Mouse (Mus musculus) liver, embryonic 11.5 days (tissue): ENCODE data around the gene Ncoa6. TPM values are rescaled to one million over a fixed set of nuclear protein-coding genes. Genes with fewer than 3 reads are reported as not detected.

Source experiments
- ATAC-seq: fragments of 200-750 bp; cut with Nextera tagmentation; replicated peaks from 2 replicates; pipeline ENCODE4 v1.8.0; 2017; ENCODE audit warnings: moderate number of reproducible peaks, mild to moderate bottlenecking, moderate TSS enrichment, moderate library complexity; ENCODE audit not compliant: low FRiP score
- DNase-seq: peaks from one replicate; pipeline ENCODE4 v3.0.0-alpha.2; 2017; ENCODE audit warnings: low spot score
- H3K27ac ChIP-seq: fragments of 300-500 bp; sonication (generic); 2 replicates; pipeline ENCODE4 v1.5.1; 2014; ENCODE audit warnings: mild to moderate bottlenecking, low read depth, low read length, control low read depth
- H3K27me3 ChIP-seq: fragments of 300-500 bp; sonication (generic); replicated peaks from 2 replicates; pipeline ENCODE4 v1.6.1; 2014; ENCODE audit warnings: low read length, mixed read lengths; ENCODE audit not compliant: control insufficient read depth, insufficient read depth
- H3K36me3 ChIP-seq: fragments of 300-500 bp; sonication (generic); 2 replicates; pipeline ENCODE4 v1.6.1; 2014; ENCODE audit warnings: mild to moderate bottlenecking, low read length, moderate library complexity, mixed read lengths; ENCODE audit not compliant: control insufficient read depth, insufficient read depth
- H3K4me1 ChIP-seq: fragments of 300-500 bp; sonication (generic); replicated peaks from 2 replicates; pipeline ENCODE4 v1.6.1; 2014; ENCODE audit warnings: low read length, mixed read lengths; ENCODE audit not compliant: control insufficient read depth, insufficient read depth
- H3K4me2 ChIP-seq: fragments of 300-500 bp; sonication (generic); 2 replicates; pipeline ENCODE4 v1.6.1; 2014; ENCODE audit warnings: mild to moderate bottlenecking, control low read depth, moderate library complexity
- H3K4me3 ChIP-seq: fragments of 300-500 bp; sonication (generic); 2 replicates; pipeline ENCODE4 v1.5.1; 2014; ENCODE audit warnings: low read depth, low read length, control low read depth
- H3K9ac ChIP-seq: fragments of 300-500 bp; sonication (generic); 2 replicates; pipeline ENCODE4 v1.6.1; 2014; ENCODE audit warnings: low read depth, low read length, control low read depth
- H3K9me3 ChIP-seq: fragments of 300-500 bp; sonication (generic); 2 replicates; pipeline ENCODE4 v1.6.1; 2016; ENCODE audit warnings: low read length, inconsistent platforms, mixed read lengths; ENCODE audit not compliant: control insufficient read depth
- WGBS: fragments of 180-500 bp; shearing (Covaris S2); extraction: QIAGEN DNeasy Blood & Tissue Kit; methylation state at CpG from one replicate; pipeline ENCODE4 v1.1.7; 2014; 5-methylcytosine and 5-hydroxymethylcytosine counted together
- polyA plus RNA-seq: library from polyadenylated mRNA; unstranded; fragments of >200 nt; fragmentation: Nextera tagmentation; extraction: Ambion mirVana; gene quantifications from 2 replicates; pipeline ENCODE4 v1.2.1, GENCODE M21; 2014

Ncoa6 gene
- polyA plus RNA-seq, 1 experiment from 2014 or later = 20.7 TPM

DNA sequence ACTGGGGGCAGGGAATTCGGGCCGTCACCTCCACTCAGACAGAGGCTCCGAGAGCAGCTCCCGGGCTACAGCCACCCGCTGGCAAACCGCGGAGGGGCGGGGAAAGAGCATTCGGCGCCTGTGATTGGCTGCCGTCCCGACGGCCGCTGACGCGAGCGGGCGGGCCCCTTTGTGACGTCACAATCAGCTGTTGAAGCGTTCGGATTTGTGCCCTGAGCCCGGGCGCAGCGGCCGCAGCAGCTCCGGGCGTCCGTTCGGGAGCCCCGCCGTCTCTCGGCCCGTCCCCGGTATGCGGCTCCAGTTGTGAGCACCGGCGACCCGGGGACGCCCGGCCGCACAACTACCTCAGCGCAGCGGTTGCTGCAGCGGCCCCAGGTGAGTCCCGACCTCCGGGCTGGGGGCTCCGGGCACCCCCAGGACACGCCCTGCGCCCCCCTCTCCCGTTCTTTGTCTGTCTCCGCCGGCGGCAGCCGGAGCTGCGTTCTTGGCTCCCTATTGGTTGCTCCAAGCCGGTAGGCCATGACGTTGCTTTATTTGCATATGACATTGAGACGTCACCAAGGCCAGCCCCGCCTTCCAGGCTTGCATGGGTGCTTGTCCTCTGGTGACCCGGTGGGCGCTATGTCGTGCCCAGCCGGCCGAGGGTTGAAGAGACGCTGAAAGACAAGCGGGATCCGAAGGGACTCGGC lies 91.9 kb downstream of the Ncoa6 start:
- H3K9ac ChIP-seq = peak overlapping the region; percentile 75
- H3K27me3 ChIP-seq = peaks cover 18% of the 10 kb centered on the region
- H3K27ac ChIP-seq = peak overlapping the region; percentile 92
- peak overlapping the region; percentile 94 for H3K4me2 ChIP-seq
- peak overlapping the region; percentile 83 for H3K4me3 ChIP-seq
- ATAC-seq (peak; percentile 91), DNase-seq (peak; percentile 93)
- peaks cover 3% of the 10 kb centered on the region; the same call in 1 of the 2 replicates for H3K4me1 ChIP-seq
- WGBS = under 1% methylated on average over 68 of the region's 68 CpGs
- H3K36me3 ChIP-seq = no peaks in the 10 kb centered on the region
- H3K9me3 ChIP-seq = no peaks in the 10 kb centered on the region

DNA sequence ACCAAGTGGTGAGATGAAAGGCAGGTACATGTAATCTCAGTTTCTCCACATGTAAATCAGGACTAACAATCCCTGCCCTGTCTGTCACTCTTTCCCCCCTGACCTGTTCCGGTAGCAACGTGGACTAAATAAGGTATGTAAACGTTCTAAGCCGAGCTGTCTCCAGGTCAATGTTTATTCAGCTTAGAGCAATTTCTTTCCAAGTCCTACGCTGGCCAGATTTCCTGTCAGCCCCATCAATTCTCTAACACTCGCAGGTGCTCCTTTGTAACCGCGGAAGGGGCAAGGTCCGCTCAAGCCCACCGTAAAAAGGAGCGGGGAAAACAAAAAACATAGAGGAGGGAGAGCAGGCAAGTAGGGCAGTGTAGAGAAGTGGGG lies 92.6 kb downstream of the Ncoa6 start:
- peak overlapping the region; percentile 83 for H3K4me3 ChIP-seq
- ATAC-seq = no peak
- peaks cover 3% of the 10 kb centered on the region; the same call in 1 of the 2 replicates for H3K4me1 ChIP-seq
- 0 out of 2 replicates have a peak overlapping the region, but pooled peaks have one; percentile 92 for H3K27ac ChIP-seq
- H3K36me3 ChIP-seq = no peaks in the 10 kb centered on the region
- peaks cover 18% of the 10 kb centered on the region for H3K27me3 ChIP-seq
- H3K9me3 ChIP-seq = no peaks in the 10 kb centered on the region
- WGBS = 5% methylated on average over 11 of the region's 11 CpGs
- peak overlapping the region; percentile 75 for H3K9ac ChIP-seq
- DNase-seq = no peak
- peak overlapping the region; percentile 94 for H3K4me2 ChIP-seq

DNA sequence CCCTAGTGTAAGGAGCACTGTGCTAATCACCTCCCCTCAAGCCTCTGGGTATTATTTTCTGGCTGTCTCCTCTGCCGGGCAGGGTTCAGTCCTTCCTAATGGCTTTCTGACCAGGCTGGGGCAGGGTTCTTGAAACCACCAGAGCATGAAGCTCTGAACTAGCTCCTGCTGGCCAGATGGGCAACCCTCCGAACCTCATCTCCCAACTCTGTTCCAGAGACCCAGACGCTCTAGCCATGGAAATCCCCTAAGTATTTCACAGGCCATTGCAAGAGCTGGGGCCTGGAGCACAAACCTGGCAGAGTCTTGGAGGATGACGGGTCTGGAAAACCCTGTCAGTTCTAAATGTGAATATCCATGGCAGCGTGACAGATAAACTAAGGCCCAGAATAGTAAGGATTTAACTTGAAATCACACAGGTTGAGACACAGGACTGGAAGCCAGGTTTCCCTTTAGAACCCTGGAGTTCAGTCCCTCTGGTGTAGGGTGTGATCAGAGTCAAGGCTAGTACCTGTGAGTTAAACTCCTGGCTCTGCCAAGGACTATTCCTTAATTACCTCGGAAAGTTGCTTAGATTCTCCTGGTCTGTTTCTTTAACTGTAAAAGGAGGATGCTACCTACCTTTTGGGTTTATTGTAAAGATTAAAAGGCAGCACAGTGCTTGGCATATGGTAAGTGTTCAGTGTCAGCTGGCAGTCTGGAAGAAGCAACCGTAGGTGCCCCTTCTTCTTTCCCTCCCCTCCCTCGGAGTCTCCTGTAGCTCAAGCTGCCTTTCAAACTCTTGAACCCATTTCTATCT lies 93.2 kb downstream of the Ncoa6 start, which contains the start of gene Trp53inp2:
Gene Trp53inp2 (plus strand): TSS at position 799 of the 799 bp plus-strand sequence.
- Histone ChIP-seq H3K9me3 (no peaks in the 10 kb centered on the region), H3K9ac (peak within 1 kb of the TSS; percentile 75), H3K4me2 (peak within 1 kb of the TSS; percentile 94), H3K27me3 (peaks cover 18% of the 10 kb centered on the region), H3K36me3 (no peaks in the 10 kb centered on the region), H3K27ac (peak within 1 kb of the TSS; percentile 92), H3K4me3 (peak within 1 kb of the TSS; percentile 83), H3K4me1 (peaks cover 3% of the 10 kb centered on the region; the same call in 1 of the 2 replicates)
- WGBS = 54% methylated on average over 8 of the region's 8 CpGs
- ATAC-seq = no peak
- no peak for DNase-seq

DNA sequence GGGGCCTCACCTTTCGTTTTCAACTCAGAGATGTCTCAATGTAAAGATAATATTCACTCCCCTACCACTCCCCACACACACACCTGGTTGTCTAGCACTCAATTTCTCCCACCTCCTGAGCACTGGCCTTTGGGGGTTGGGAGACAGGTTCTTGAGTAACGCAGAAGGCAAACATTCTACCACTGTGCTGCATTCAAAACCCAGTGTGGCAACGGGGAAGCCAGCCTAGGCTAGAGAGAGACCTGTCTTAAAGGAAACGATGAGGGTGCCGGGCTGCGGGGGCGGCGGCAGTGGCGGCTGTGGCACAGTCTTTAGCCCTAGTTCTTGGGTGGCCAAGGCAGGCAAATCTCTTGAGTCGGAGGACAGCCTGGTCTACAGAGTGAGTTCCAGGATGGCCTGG lies 97.5 kb downstream of the Ncoa6 start:
- Histone ChIP-seq H3K4me2 (no peak overlapping the region), H3K27me3 (peaks cover 18% of the 10 kb centered on the region), H3K4me3 (no peak overlapping the region), H3K9me3 (no peaks in the 10 kb centered on the region), H3K27ac (no peak overlapping the region), H3K36me3 (no peaks in the 10 kb centered on the region), H3K9ac (no peak overlapping the region), H3K4me1 (peaks cover 3% of the 10 kb centered on the region; the same call in 1 of the 2 replicates)
- WGBS = 75% methylated on average over 10 of the region's 10 CpGs
- ATAC-seq (no peak), DNase-seq (no peak)

DNA sequence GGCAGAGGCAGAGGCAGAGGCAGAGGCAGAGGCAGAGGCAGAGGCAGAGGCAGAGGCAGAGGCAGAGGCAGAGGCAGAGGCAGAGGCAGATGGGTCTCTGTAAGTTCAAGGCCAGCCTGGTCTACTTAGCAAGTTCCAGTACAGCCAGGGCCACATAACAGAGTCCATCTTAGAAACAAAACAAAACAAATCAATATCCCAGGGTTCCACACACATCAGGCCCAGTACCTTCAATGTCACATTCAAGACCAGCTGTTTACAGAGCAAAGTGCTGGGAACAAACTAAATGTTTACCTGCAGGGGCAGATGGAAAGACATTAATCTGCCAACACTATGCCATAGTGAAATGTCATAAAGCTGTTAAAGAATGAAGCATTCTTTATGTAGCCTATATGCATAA lies 99.2 kb downstream of the Ncoa6 start:
- Histone ChIP-seq H3K27ac (no peak overlapping the region), H3K27me3 (peaks cover 3% of the 10 kb centered on the region; the same call in 1 of the 2 replicates), H3K36me3 (no peaks in the 10 kb centered on the region), H3K4me2 (no peak overlapping the region), H3K4me3 (no peak overlapping the region), H3K4me1 (no peaks in the 10 kb centered on the region), H3K9me3 (no peaks in the 10 kb centered on the region), H3K9ac (no peak overlapping the region)
- no peak for DNase-seq
- ATAC-seq = no peak

DNA sequence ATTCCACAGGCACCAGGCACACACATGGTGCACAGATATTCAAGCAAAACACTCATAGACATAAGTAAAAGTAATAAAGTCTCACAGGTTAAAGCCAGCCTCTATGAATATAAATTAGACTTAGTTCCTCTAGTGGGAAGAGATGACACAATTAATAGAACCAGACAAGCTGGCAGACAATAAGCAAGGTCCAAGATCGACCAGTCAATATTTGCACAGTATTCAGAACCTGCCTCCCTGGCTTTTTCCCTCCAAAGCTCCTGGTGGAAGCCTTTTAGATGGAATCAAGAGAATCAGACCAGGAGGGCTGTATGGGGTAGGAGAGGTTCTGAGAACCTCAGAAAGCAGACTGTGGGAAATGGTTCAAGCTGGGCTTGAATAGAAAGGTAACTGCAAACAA lies 99.8 kb downstream of the Ncoa6 start:
- ATAC-seq (no peak), DNase-seq (no peak)
- Histone ChIP-seq H3K4me3 (no peak overlapping the region), H3K4me2 (no peak overlapping the region), H3K27me3 (no peaks in the 10 kb centered on the region), H3K27ac (no peak overlapping the region), H3K9me3 (no peaks in the 10 kb centered on the region), H3K36me3 (no peaks in the 10 kb centered on the region), H3K9ac (no peak overlapping the region), H3K4me1 (0 out of 2 replicates have a peak, but pooled peaks cover 3% of the 10 kb centered on the region)
- WGBS = 71% methylated on average over 1 of the region's 1 CpGs

DNA sequence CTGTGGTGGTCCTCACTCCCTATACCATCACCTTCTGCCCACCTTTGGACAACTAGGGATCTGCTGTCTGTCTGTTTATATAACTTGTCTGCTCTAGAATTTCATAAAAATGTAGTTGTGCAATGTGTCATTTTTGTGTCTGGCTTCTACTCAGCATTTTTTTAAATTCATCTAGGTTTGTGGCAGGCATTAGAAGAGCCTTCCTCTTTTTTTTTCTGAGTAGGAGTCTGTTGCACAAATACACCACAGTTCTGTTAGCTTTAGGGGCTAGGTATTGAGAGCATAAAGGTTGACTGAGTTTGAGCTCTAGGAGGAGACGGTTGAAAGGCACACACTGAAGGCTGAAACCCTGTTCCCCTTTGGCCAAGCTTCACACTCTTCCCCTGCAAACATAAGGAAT lies 100.4 kb downstream of the Ncoa6 start:
- no peak overlapping the region for H3K4me2 ChIP-seq
- no peaks in the 10 kb centered on the region for H3K9me3 ChIP-seq
- H3K27me3 ChIP-seq = no peaks in the 10 kb centered on the region
- H3K9ac ChIP-seq = no peak overlapping the region
- DNase-seq = no peak
- 0 out of 2 replicates have a peak, but pooled peaks cover 3% of the 10 kb centered on the region for H3K4me1 ChIP-seq
- 65% methylated on average over 1 of the region's 1 CpGs for WGBS
- H3K36me3 ChIP-seq = no peaks in the 10 kb centered on the region
- ATAC-seq = no peak
- no peak overlapping the region for H3K27ac ChIP-seq
- no peak overlapping the region for H3K4me3 ChIP-seq

DNA sequence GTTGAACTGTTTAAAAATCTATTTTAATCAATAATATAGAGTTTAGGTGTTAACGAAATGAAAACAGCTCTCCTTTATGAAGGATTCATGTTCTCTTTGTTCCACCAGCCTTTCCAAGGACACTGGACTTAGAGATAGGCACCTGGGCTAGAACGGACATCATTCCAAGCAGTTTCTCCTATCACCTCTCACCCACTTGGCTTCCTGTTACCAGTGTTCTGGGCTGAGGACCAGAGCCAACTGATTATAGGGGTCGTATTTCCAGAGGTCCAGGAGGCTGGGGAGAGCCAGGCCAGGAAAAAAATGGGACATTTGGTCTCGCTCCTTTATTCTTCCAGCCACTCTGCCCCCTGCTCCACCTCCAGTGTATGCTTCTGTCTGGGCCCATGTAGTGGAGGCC lies 101.2 kb downstream of the Ncoa6 start:
- Histone ChIP-seq H3K27ac (no peak overlapping the region), H3K36me3 (no peaks in the 10 kb centered on the region), H3K9ac (no peak overlapping the region), H3K9me3 (no peaks in the 10 kb centered on the region), H3K27me3 (no peaks in the 10 kb centered on the region), H3K4me2 (no peak overlapping the region), H3K4me3 (no peak overlapping the region), H3K4me1 (0 out of 2 replicates have a peak, but pooled peaks cover 3% of the 10 kb centered on the region)
- no peak for DNase-seq
- 64% methylated on average over 4 of the region's 4 CpGs for WGBS
- no peak for ATAC-seq
